Mouse (Mus musculus): ENCODE results near the gene Rims4. TPM values are rescaled to one million over a fixed set of nuclear protein-coding genes. Genes with fewer than 3 reads are reported as not detected.

Gene Rims4
- polyA plus RNA-seq, 1 experiment from 2014 or later = 0.13 TPM

GRCm38 (mm10) chr2:163904323-163904722 is 14.2 kb downstream of the Rims4 start:
- Histone ChIP-seq H3K9me3 (replicated peaks) (no peaks in the 10 kb centered on the region), H3K27me3 (no peaks in the 10 kb centered on the region), H3K4me3 (replicated peaks) (no peak overlapping the region), H3K36me3 (no peaks in the 10 kb centered on the region), H3K9ac (no peak overlapping the region), H3K4me2 (no peak overlapping the region), H3K4me1 (replicated peaks) (no peaks in the 10 kb centered on the region), H3K27ac (no peak overlapping the region)
- no peak for ATAC-seq (ENCODE audit: low read depth)
- 57% methylated on average over 4 of the region's 4 CpGs for WGBS (ENCODE audit: insufficient replicate concordance)
- no peak for DNase-seq

GRCm38 (mm10) chr2:163903461-163903860 is 15.0 kb downstream of the Rims4 start:
- Histone ChIP-seq H3K4me3 (replicated peaks) (no peak overlapping the region), H3K27me3 (no peaks in the 10 kb centered on the region), H3K36me3 (no peaks in the 10 kb centered on the region), H3K4me1 (replicated peaks) (no peaks in the 10 kb centered on the region), H3K9me3 (replicated peaks) (no peaks in the 10 kb centered on the region), H3K4me2 (no peak overlapping the region), H3K27ac (no peak overlapping the region), H3K9ac (no peak overlapping the region)
- ATAC-seq (ENCODE audit: low read depth) = no peak
- DNase-seq = no peak
- WGBS (ENCODE audit: insufficient replicate concordance) = 59% methylated on average over 11 of the region's 11 CpGs

- no peak for DNase-seq
- 49% methylated on average over 4 of the region's 4 CpGs for WGBS (ENCODE audit: insufficient replicate concordance)
- H3K27me3 ChIP-seq = no peaks in the 10 kb centered on the region
- H3K9me3 ChIP-seq (replicated peaks) = no peaks in the 10 kb centered on the region
- no peak overlapping the region for H3K27ac ChIP-seq
- H3K4me3 ChIP-seq (replicated peaks) = no peak overlapping the region
- H3K9ac ChIP-seq = no peak overlapping the region
- ATAC-seq (ENCODE audit: low read depth) = no peak
- no peak overlapping the region for H3K4me2 ChIP-seq
- no peaks in the 10 kb centered on the region for H3K4me1 ChIP-seq (replicated peaks)
- H3K36me3 ChIP-seq = no peaks in the 10 kb centered on the region
Measured at GRCm38 (mm10) chr2:163902448-163902847, 16.0 kb downstream of the Rims4 start.

- Histone ChIP-seq H3K4me1 (replicated peaks) (no peaks in the 10 kb centered on the region), H3K4me2 (no peak overlapping the region), H3K36me3 (no peaks in the 10 kb centered on the region), H3K27ac (no peak overlapping the region), H3K27me3 (no peaks in the 10 kb centered on the region), H3K9ac (no peak overlapping the region), H3K4me3 (replicated peaks) (no peak overlapping the region), H3K9me3 (replicated peaks) (no peaks in the 10 kb centered on the region)
- ATAC-seq (ENCODE audit: low read depth) (no peak), DNase-seq (no peak)
- WGBS (ENCODE audit: insufficient replicate concordance) = 78% methylated on average over 7 of the region's 7 CpGs
Measured at GRCm38 (mm10) chr2:163901043-163901442, 17.4 kb downstream of the Rims4 start.

GRCm38 (mm10) chr2:163899910-163900411 is 18.5 kb downstream of the Rims4 start:
- no peaks in the 10 kb centered on the region for H3K9me3 ChIP-seq (replicated peaks)
- H3K27me3 ChIP-seq = no peaks in the 10 kb centered on the region
- no peaks in the 10 kb centered on the region for H3K4me1 ChIP-seq (replicated peaks)
- 30% methylated on average over 14 of the region's 14 CpGs for WGBS (ENCODE audit: insufficient replicate concordance)
- H3K36me3 ChIP-seq = no peaks in the 10 kb centered on the region
- H3K4me3 ChIP-seq (replicated peaks) = no peak overlapping the region
- DNase-seq (no peak), ATAC-seq (ENCODE audit: low read depth) (no peak)
- H3K9ac ChIP-seq = no peak overlapping the region
- H3K4me2 ChIP-seq = no peak overlapping the region
- no peak overlapping the region for H3K27ac ChIP-seq

- Histone ChIP-seq H3K9me3 (replicated peaks) (no peaks in the 10 kb centered on the region), H3K36me3 (no peaks in the 10 kb centered on the region), H3K4me1 (replicated peaks) (no peaks in the 10 kb centered on the region), H3K27ac (no peak overlapping the region), H3K27me3 (no peaks in the 10 kb centered on the region), H3K9ac (no peak overlapping the region), H3K4me3 (replicated peaks) (no peak overlapping the region), H3K4me2 (no peak overlapping the region)
- no peak for ATAC-seq (ENCODE audit: low read depth)
- DNase-seq = no peak
- WGBS (ENCODE audit: insufficient replicate concordance) = 65% methylated on average over 7 of the region's 7 CpGs
Measured at GRCm38 (mm10) chr2:163897988-163898535, 20.4 kb downstream of the Rims4 start.

GRCm38 (mm10) chr2:163897026-163897425 is 21.5 kb downstream of the Rims4 start:
- ATAC-seq (ENCODE audit: low read depth) (no peak), DNase-seq (no peak)
- H3K36me3 ChIP-seq = no peaks in the 10 kb centered on the region
- H3K4me1 ChIP-seq (replicated peaks) = no peaks in the 10 kb centered on the region
- H3K4me2 ChIP-seq = no peak overlapping the region
- H3K9me3 ChIP-seq (replicated peaks) = no peaks in the 10 kb centered on the region
- no peak overlapping the region for H3K4me3 ChIP-seq (replicated peaks)
- H3K27me3 ChIP-seq = no peaks in the 10 kb centered on the region
- H3K27ac ChIP-seq = no peak overlapping the region
- no peak overlapping the region for H3K9ac ChIP-seq
- WGBS (ENCODE audit: insufficient replicate concordance) = 78% methylated on average over 7 of the region's 7 CpGs

GRCm38 (mm10) chr2:163895156-163895555 is 23.3 kb downstream of the Rims4 start:
- no peak overlapping the region for H3K27ac ChIP-seq
- H3K9ac ChIP-seq = no peak overlapping the region
- DNase-seq (no peak), ATAC-seq (ENCODE audit: low read depth) (no peak)
- no peak overlapping the region for H3K4me2 ChIP-seq
- WGBS (ENCODE audit: insufficient replicate concordance) = 34% methylated on average over 2 of the region's 2 CpGs
- H3K4me1 ChIP-seq (replicated peaks) = no peaks in the 10 kb centered on the region
- H3K36me3 ChIP-seq = no peaks in the 10 kb centered on the region
- H3K27me3 ChIP-seq = no peaks in the 10 kb centered on the region
- no peaks in the 10 kb centered on the region for H3K9me3 ChIP-seq (replicated peaks)
- no peak overlapping the region for H3K4me3 ChIP-seq (replicated peaks)

- DNase-seq (no peak), ATAC-seq (ENCODE audit: low read depth) (no peak)
- Histone ChIP-seq H3K9ac (no peak overlapping the region), H3K36me3 (no peaks in the 10 kb centered on the region), H3K27me3 (no peaks in the 10 kb centered on the region), H3K9me3 (replicated peaks) (no peaks in the 10 kb centered on the region), H3K4me1 (replicated peaks) (no peaks in the 10 kb centered on the region), H3K4me3 (replicated peaks) (no peak overlapping the region), H3K4me2 (no peak overlapping the region), H3K27ac (no peak overlapping the region)
- 42% methylated on average over 7 of the region's 7 CpGs for WGBS (ENCODE audit: insufficient replicate concordance)
Measured at GRCm38 (mm10) chr2:163893446-163894370, 24.8 kb downstream of the Rims4 start.

- Histone ChIP-seq H3K4me2 (no peak overlapping the region), H3K36me3 (no peaks in the 10 kb centered on the region), H3K9me3 (replicated peaks) (no peaks in the 10 kb centered on the region), H3K27me3 (no peaks in the 10 kb centered on the region), H3K9ac (no peak overlapping the region), H3K27ac (no peak overlapping the region), H3K4me3 (replicated peaks) (no peak overlapping the region), H3K4me1 (replicated peaks) (no peaks in the 10 kb centered on the region)
- ATAC-seq (ENCODE audit: low read depth) (no peak), DNase-seq (no peak)
- WGBS (ENCODE audit: insufficient replicate concordance) = 76% methylated on average over 11 of the region's 11 CpGs
Measured at GRCm38 (mm10) chr2:163891271-163891670, 27.2 kb downstream of the Rims4 start.

- H3K4me3 ChIP-seq (replicated peaks) = no peak overlapping the region
- DNase-seq = no peak
- H3K36me3 ChIP-seq = no peaks in the 10 kb centered on the region
- ATAC-seq (ENCODE audit: low read depth) = no peak
- no peak overlapping the region for H3K27ac ChIP-seq
- no peaks in the 10 kb centered on the region for H3K9me3 ChIP-seq (replicated peaks)
- H3K9ac ChIP-seq = no peak overlapping the region
- WGBS (ENCODE audit: insufficient replicate concordance) = 69% methylated on average over 11 of the region's 11 CpGs
- H3K4me2 ChIP-seq = no peak overlapping the region
- no peaks in the 10 kb centered on the region for H3K4me1 ChIP-seq (replicated peaks)
- H3K27me3 ChIP-seq = no peaks in the 10 kb centered on the region
Measured at GRCm38 (mm10) chr2:163890586-163890985, 27.9 kb downstream of the Rims4 start.

Measured in liver, embryonic 13.5 days (tissue).